Mouse (Mus musculus) G1E (cell line): ENCODE results near the gene Ksr1.

Experiments used
- CTCF ChIP-seq: IDR thresholded peaks from 2 replicates; pipeline ENCODE4 v1.5.1; 2012; ENCODE audit warnings: low read depth, low read length, inconsistent platforms, mixed read lengths
- GATA1 ChIP-seq: IDR thresholded peaks from 2 replicates; pipeline ENCODE4 v1.6.1; 2012; ENCODE audit warnings: borderline replicate concordance, low read length, inconsistent platforms, mixed read lengths

DNA sequence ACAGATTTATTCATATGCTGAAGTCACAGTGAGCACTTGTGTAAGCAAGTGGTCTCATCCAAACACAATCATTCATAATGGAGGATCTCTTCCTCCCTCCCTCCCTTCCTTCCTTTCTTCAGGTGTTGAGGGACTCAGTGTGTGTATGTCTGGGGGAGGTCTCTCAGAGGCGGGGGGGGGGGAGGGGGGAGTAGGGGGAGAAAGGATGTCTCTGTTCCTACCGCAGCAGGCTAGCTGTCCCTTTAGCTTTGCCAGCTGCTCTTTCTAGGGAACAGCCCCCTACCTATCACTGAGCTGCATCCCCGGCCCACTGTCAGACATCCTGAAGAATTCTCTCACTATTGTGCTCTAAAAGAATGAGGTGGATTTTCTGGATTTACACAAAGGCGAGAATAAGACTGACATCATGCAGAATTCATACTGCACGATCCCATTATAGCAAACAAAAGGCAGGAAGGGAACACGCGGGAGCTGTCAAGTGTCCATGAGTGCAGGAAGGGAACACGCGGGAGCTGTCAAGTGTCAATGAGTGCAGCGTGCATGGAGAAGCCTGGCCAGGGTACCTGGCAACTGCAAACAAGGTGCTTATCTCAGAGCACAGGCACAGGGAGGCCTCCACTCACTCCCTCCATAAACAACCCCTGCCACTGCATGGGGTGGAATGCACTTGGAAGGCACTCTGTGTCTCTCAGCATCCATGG, 76.6 kb downstream of the Ksr1 start:
- TF ChIP-seq CTCF = no peak
- no peak for TF ChIP-seq GATA1
